Mouse (Mus musculus) liver, embryonic 11.5 days (tissue): ENCODE measurements around the gene Gm47791. TPM values are rescaled to one million over a fixed set of nuclear protein-coding genes. Genes with fewer than 3 reads are reported as not detected.
A peak's percentile ranks its signal among the peaks of the same experiment; 100 is the strongest.

Experiments
- ATAC-seq: fragments of 200-750 bp; cut with Nextera tagmentation; replicated peaks from 2 replicates; pipeline ENCODE4 v1.8.0; 2017; ENCODE audit warnings: moderate number of reproducible peaks, mild to moderate bottlenecking, moderate TSS enrichment, moderate library complexity; ENCODE audit not compliant: low FRiP score
- DNase-seq: peaks from one replicate; pipeline ENCODE4 v3.0.0-alpha.2; 2017; ENCODE audit warnings: low spot score
- H3K27ac ChIP-seq: fragments of 300-500 bp; sonication (generic); 2 replicates; pipeline ENCODE4 v1.5.1; 2014; ENCODE audit warnings: mild to moderate bottlenecking, low read depth, low read length, control low read depth
- H3K27me3 ChIP-seq: fragments of 300-500 bp; sonication (generic); replicated peaks from 2 replicates; pipeline ENCODE4 v1.6.1; 2014; ENCODE audit warnings: low read length, mixed read lengths; ENCODE audit not compliant: control insufficient read depth, insufficient read depth
- H3K36me3 ChIP-seq: fragments of 300-500 bp; sonication (generic); 2 replicates; pipeline ENCODE4 v1.6.1; 2014; ENCODE audit warnings: mild to moderate bottlenecking, low read length, moderate library complexity, mixed read lengths; ENCODE audit not compliant: control insufficient read depth, insufficient read depth
- H3K4me1 ChIP-seq: fragments of 300-500 bp; sonication (generic); replicated peaks from 2 replicates; pipeline ENCODE4 v1.6.1; 2014; ENCODE audit warnings: low read length, mixed read lengths; ENCODE audit not compliant: control insufficient read depth, insufficient read depth
- H3K4me2 ChIP-seq: fragments of 300-500 bp; sonication (generic); 2 replicates; pipeline ENCODE4 v1.6.1; 2014; ENCODE audit warnings: mild to moderate bottlenecking, control low read depth, moderate library complexity
- H3K4me3 ChIP-seq: fragments of 300-500 bp; sonication (generic); 2 replicates; pipeline ENCODE4 v1.5.1; 2014; ENCODE audit warnings: low read depth, low read length, control low read depth
- H3K9ac ChIP-seq: fragments of 300-500 bp; sonication (generic); 2 replicates; pipeline ENCODE4 v1.6.1; 2014; ENCODE audit warnings: low read depth, low read length, control low read depth
- H3K9me3 ChIP-seq: fragments of 300-500 bp; sonication (generic); 2 replicates; pipeline ENCODE4 v1.6.1; 2016; ENCODE audit warnings: low read length, inconsistent platforms, mixed read lengths; ENCODE audit not compliant: control insufficient read depth
- WGBS: fragments of 180-500 bp; shearing (Covaris S2); extraction: QIAGEN DNeasy Blood & Tissue Kit; methylation state at CpG from one replicate; pipeline ENCODE4 v1.1.7; 2014; 5-methylcytosine and 5-hydroxymethylcytosine counted together
- polyA plus RNA-seq: library from polyadenylated mRNA; unstranded; fragments of >200 nt; fragmentation: Nextera tagmentation; extraction: Ambion mirVana; gene quantifications from 2 replicates; pipeline ENCODE4 v1.2.1, GENCODE M21; 2014

Gene Gm47791
- polyA plus RNA-seq, result not detected in 2 replicates

DNA sequence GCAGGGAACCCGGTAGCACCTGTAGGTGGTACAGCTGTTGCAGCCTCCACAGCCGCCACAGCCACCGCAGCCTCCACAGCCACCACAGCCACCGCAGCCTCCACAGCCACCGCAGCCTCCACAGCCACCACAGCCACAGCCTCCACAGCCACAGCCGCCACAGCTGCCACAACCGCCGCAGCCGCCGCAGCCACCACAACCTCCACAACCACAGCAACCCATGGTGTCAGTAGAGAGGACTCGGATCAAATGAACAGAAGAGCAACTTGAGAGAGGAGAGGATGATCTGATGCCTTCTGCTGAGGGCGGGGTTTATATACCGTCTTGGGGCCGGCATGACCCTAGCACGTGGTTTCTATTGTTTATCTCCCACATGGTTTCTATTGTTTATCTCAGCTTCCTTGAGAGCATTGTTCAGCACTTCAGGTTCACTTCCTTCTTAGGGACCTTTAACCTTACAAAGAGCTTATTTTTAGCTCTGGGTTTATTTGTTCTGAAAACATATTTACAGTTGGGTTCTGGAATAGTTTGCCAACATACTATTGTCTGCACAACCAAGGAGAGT is at the start of gene Gm47791:
Gene Gm47791, minus strand, starts transcription at position 222 of the 565 bp plus-strand sequence.
- Histone ChIP-seq H3K4me2 (no peak within 1 kb of the TSS), H3K4me1 (no peaks in the 10 kb centered on the region), H3K27ac (no peak within 1 kb of the TSS), H3K27me3 (no peaks in the 10 kb centered on the region), H3K9me3 (no peaks in the 10 kb centered on the region), H3K4me3 (no peak within 1 kb of the TSS), H3K9ac (no peak within 1 kb of the TSS), H3K36me3 (no peaks in the 10 kb centered on the region)
- ATAC-seq, result peak; percentile 12; the same call in 1 of the 2 replicates
- DNase-seq, result no peak
- WGBS, result 70% methylated on average over 15 of the region's 15 CpGs

DNA sequence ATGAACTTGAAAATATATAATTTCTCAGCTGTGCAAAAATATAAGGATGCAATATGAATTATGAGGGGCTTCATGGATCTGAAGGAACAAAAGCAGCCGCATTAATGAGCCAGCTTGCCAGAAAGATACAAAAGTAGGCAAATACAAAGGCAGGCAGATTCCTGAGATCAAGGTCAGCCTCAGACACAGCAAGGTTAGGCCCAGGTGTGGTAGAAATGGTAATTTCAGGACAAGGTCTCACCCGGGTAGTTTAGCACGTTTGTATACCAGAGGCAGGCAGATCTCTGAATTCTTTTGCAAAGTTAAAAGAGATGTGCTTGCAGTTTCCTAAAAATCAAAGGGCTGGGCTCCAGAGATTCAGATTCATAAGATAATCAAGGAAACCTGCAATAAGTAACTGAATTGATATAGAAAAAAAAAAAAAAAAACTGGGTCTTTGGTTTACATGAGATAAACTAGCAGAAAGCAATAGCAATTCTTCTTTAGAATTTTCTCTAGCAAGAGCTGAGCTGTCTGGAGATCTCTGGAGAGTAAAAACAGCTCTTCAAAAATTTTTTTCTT is 49.7 kb upstream of the Gm47791 start:
- WGBS, result 76% methylated on average over 3 of the region's 3 CpGs
- DNase-seq (no peak), ATAC-seq (no peak)
- H3K4me1 ChIP-seq, result peaks cover 44% of the 10 kb centered on the region
- no peak overlapping the region for H3K4me3 ChIP-seq
- H3K4me2 ChIP-seq, result peak overlapping the region; percentile 49
- no peak overlapping the region for H3K9ac ChIP-seq
- no peaks in the 10 kb centered on the region for H3K27me3 ChIP-seq
- no peaks in the 10 kb centered on the region for H3K36me3 ChIP-seq
- no peaks in the 10 kb centered on the region for H3K9me3 ChIP-seq
- H3K27ac ChIP-seq, result peak overlapping the region; percentile 67; the same call in 1 of the 2 replicates

DNA sequence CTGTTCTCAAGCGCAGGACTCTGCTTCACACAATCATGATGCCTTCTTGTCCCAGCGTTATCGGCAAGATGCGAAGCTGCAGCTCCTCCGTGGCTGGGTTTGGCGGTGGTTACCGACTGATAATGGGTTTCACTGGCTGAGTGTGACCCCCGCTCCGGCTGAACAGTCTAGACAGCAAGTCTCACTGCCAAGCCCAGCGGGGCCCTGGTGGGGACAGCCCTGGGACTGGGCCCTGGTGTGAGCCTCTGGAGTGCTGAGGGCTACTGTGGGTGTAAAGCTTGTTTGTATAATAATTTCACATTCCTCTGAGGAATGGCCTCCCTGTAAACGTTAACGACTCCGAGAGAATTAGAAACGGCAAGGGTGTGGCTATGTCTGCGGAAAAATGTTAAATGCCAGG is 49.1 kb upstream of the Gm47791 start:
- peak overlapping the region; percentile 67 for H3K27ac ChIP-seq
- ATAC-seq, result peak; percentile 79
- no peak overlapping the region for H3K9ac ChIP-seq
- peak overlapping the region; percentile 49 for H3K4me2 ChIP-seq
- H3K4me1 ChIP-seq, result peaks cover 44% of the 10 kb centered on the region
- no peaks in the 10 kb centered on the region for H3K27me3 ChIP-seq
- no peak overlapping the region for H3K4me3 ChIP-seq
- WGBS, result 34% methylated on average over 15 of the region's 15 CpGs
- peak; percentile 59 for DNase-seq
- H3K36me3 ChIP-seq, result no peaks in the 10 kb centered on the region
- no peaks in the 10 kb centered on the region for H3K9me3 ChIP-seq

DNA sequence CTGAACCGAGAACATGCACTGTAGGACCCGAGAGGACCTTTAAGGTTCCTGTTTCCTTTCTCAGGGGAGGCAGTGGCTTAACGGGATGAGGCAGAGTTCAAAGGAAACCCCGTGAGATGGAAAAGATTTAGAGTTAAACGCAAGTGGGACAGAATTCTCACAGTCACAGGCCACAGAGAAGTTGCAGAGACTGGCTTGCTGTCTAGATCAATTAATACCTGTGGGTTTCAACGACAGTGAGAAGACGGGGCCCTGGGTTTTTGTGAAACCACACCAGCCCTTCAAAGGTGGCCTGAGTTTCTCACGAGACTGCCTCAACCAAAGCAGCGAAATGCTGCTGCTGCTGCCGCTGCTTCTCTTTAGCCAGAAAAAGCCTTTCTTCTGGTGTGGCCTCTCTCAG is 48.3 kb upstream of the Gm47791 start:
- ATAC-seq (no peak), DNase-seq (no peak)
- Histone ChIP-seq H3K27ac (peak overlapping the region; percentile 10; the same call in 1 of the 2 replicates), H3K9ac (no peak overlapping the region), H3K4me1 (peaks cover 41% of the 10 kb centered on the region), H3K4me2 (peak overlapping the region; percentile 49; the same call in 1 of the 2 replicates), H3K9me3 (no peaks in the 10 kb centered on the region), H3K27me3 (no peaks in the 10 kb centered on the region), H3K4me3 (no peak overlapping the region), H3K36me3 (no peaks in the 10 kb centered on the region)
- 54% methylated on average over 10 of the region's 10 CpGs for WGBS

DNA sequence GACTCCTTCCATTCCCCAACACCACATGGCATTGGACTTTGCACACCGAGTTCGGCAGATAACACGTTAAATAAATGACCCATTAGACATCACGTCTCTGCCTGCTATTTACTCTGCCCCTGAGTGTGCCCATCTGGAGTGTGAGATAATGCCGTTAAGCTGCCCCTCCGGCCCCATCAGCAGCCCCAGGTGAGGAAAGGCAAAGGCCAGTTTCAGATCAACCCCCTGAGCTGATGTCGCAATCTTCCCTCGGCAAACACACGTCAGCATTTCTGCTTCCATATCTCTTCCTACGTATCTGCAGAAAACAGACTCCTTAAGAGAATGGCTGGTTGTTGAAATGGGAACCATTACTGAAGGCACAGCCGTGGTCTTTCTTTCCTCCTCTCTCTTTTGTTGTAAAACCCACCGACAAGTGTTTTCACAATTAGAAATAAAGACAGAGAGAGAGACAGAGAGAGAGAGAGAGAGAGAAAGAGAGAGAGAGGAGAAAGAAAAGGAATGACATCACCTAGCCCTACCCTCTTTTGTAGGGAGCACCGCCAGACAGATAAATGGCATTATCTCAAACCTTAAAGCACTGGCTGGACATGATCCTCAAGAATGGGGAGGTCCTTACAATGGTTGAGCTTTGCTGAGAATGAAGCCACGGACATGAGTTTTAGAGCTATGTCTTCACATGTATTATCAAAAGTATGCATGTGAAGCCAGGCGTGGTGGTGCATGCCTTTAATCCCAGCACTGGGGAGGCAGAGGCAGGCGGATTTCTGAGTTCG is 45.1 kb upstream of the Gm47791 start:
- peak; percentile 62 for DNase-seq
- Histone ChIP-seq H3K4me2 (peak overlapping the region; percentile 59), H3K9ac (peak overlapping the region; percentile 56), H3K9me3 (no peaks in the 10 kb centered on the region), H3K4me1 (peaks cover 31% of the 10 kb centered on the region), H3K27me3 (no peaks in the 10 kb centered on the region), H3K27ac (peak overlapping the region; percentile 87), H3K4me3 (peak overlapping the region; percentile 17; the same call in 1 of the 2 replicates), H3K36me3 (no peaks in the 10 kb centered on the region)
- peak; percentile 94 for ATAC-seq
- whole genome bisulfite sequencing, result 26% methylated on average over 17 of the region's 17 CpGs

DNA sequence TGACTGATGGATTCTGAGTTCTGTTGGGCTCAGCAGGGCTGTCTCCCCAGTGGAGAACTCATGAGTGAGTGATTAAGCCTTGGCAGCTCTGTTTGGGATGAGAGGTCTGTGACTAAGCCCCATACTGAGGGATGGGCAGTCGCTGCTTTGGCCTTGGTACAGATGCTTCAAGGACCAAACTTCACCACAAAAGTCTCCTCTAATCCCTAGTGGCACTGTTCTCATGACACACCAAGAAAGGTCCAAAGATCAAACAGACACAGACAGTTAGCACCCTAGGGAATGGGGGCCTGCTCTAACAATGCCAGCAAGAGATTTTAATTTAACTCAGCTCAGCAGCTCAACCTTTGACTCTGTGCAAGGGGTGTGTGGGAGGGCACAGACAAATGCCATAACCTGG is 40.7 kb upstream of the Gm47791 start:
- 77% methylated on average over 1 of the region's 1 CpGs for WGBS
- H3K9ac ChIP-seq, result no peak overlapping the region
- no peak for ATAC-seq
- peaks cover 11% of the 10 kb centered on the region for H3K4me1 ChIP-seq
- H3K27ac ChIP-seq, result no peak overlapping the region
- DNase-seq, result no peak
- H3K4me3 ChIP-seq, result no peak overlapping the region
- H3K36me3 ChIP-seq, result no peaks in the 10 kb centered on the region
- H3K4me2 ChIP-seq, result no peak overlapping the region
- H3K9me3 ChIP-seq, result no peaks in the 10 kb centered on the region
- H3K27me3 ChIP-seq, result no peaks in the 10 kb centered on the region

DNA sequence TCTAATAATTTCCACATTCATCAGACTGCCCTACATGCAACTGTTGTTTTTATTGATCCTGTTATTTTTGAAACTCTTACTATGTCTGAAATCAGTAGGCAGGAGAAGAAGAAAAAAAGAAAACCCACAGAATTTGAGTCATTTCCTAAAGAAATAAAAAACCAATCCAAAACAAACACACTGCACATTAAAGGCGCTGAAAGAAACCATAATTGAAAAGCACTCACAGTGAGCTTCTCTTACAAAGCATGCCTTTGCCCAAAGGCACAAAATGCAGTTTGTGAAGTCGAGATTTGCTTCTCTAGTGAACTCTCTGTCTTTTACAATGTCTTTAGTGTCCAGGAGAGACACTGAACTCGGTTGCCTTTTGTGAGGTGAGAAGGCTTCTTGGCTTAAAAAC is 37.5 kb upstream of the Gm47791 start:
- DNase-seq, result no peak
- Histone ChIP-seq H3K27ac (no peak overlapping the region), H3K4me1 (no peaks in the 10 kb centered on the region), H3K4me3 (no peak overlapping the region), H3K9me3 (no peaks in the 10 kb centered on the region), H3K27me3 (no peaks in the 10 kb centered on the region), H3K36me3 (no peaks in the 10 kb centered on the region), H3K9ac (no peak overlapping the region), H3K4me2 (no peak overlapping the region)
- no peak for ATAC-seq
- 70% methylated on average over 3 of the region's 3 CpGs for WGBS

DNA sequence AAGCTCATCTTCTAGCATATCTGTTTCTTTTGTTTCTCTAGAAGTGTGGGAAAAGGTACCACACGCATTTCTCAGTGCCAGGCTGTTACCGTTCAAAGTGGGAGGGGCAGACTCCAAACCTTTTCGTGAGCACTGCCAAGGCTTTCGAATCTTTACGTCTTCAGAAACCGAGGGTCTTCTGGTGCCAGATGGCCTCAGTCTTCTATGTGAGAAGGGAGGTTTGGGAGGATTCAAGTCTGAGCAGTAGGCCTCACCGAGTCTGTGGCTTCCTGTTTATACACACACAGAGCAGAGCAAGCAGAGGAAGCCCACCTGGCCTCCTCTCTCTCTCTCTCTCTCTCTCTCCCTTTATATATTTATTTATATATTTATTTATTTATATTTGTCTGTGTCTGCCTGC is 36.2 kb upstream of the Gm47791 start:
- no peak overlapping the region for H3K4me2 ChIP-seq
- no peaks in the 10 kb centered on the region for H3K27me3 ChIP-seq
- no peak for ATAC-seq
- 83% methylated on average over 7 of the region's 7 CpGs for WGBS
- H3K9ac ChIP-seq, result no peak overlapping the region
- H3K36me3 ChIP-seq, result no peaks in the 10 kb centered on the region
- H3K4me3 ChIP-seq, result no peak overlapping the region
- H3K4me1 ChIP-seq, result no peaks in the 10 kb centered on the region
- no peaks in the 10 kb centered on the region for H3K9me3 ChIP-seq
- H3K27ac ChIP-seq, result no peak overlapping the region
- DNase-seq, result no peak
